Mouse (Mus musculus) G1E-ER4 (cell line): ENCODE data around the gene Capn7. TPM values are rescaled to one million over a fixed set of nuclear protein-coding genes. Genes with fewer than 3 reads are reported as not detected.

ENCODE experiments used
- GATA1 ChIP-seq: IDR thresholded peaks from one replicate; pipeline ENCODE4 v1.8.0; 2012; ENCODE audit warnings: low read length, inconsistent platforms
- polyA plus RNA-seq: library from polyadenylated mRNA; stranded (reverse); fragments of >175 nt; gene quantifications from 2 replicates; pipeline ENCODE4 v1.2.3, GENCODE M21; 2012

Gene Capn7
- polyA plus RNA-seq, 1 experiment = 11.4 TPM

- TF ChIP-seq GATA1 = no peak
Observed at GRCm38 (mm10) chr14:31337406-31337805, 968 bp downstream of the Capn7 start.

GRCm38 (mm10) chr14:31337947-31338346 is 1.5 kb downstream of the Capn7 start:
- no peak for TF ChIP-seq GATA1

- TF ChIP-seq GATA1 = no peak
Observed at GRCm38 (mm10) chr14:31343241-31343640, 6.8 kb downstream of the Capn7 start.

GRCm38 (mm10) chr14:31345367-31345766 is 8.9 kb downstream of the Capn7 start:
- no peak for TF ChIP-seq GATA1

- no peak for TF ChIP-seq GATA1
Observed at GRCm38 (mm10) chr14:31362236-31362635, 25.8 kb downstream of the Capn7 start.

- TF ChIP-seq GATA1 = peak; percentile 32
Observed at GRCm38 (mm10) chr14:31364589-31364988, 28.2 kb downstream of the Capn7 start.

- no peak for TF ChIP-seq GATA1
Observed at GRCm38 (mm10) chr14:31365350-31365749, 28.9 kb downstream of the Capn7 start.

- TF ChIP-seq GATA1 = no peak
Observed at GRCm38 (mm10) chr14:31367951-31368350, 31.5 kb downstream of the Capn7 start.

GRCm38 (mm10) chr14:31369377-31369776 is 32.9 kb downstream of the Capn7 start:
- no peak for TF ChIP-seq GATA1

- no peak for TF ChIP-seq GATA1
Observed at GRCm38 (mm10) chr14:31374390-31374789, 38.0 kb downstream of the Capn7 start.

- no peak for TF ChIP-seq GATA1
Observed at GRCm38 (mm10) chr14:31376331-31376730, 39.9 kb downstream of the Capn7 start.

- no peak for TF ChIP-seq GATA1
Observed at GRCm38 (mm10) chr14:31382276-31382675, 45.8 kb downstream of the Capn7 start.

GRCm38 (mm10) chr14:31383470-31384050 is 47.1 kb downstream of the Capn7 start:
- no peak for TF ChIP-seq GATA1

GRCm38 (mm10) chr14:31384366-31385323 is 48.2 kb downstream of the Capn7 start:
- no peak for TF ChIP-seq GATA1

- TF ChIP-seq GATA1 = no peak
Observed at GRCm38 (mm10) chr14:31385406-31385805, 49.0 kb downstream of the Capn7 start.

GRCm38 (mm10) chr14:31385977-31386697 is 49.7 kb downstream of the Capn7 start:
- TF ChIP-seq GATA1 = no peak
